Mouse (Mus musculus) liver, postnatal 0 days (tissue): ENCODE results near the gene Slc18a3.

Source experiments
- CTCF ChIP-seq: sonication (generic); IDR thresholded peaks from 2 replicates; pipeline ENCODE4 v1.5.1; 2016; ENCODE audit warnings: antibody characterized with exemption, low read depth
- EP300 ChIP-seq: IDR thresholded peaks from 2 replicates; pipeline ENCODE4 v1.6.1; 2016; ENCODE audit warnings: antibody characterized with exemption, low read depth, mild to moderate bottlenecking

DNA sequence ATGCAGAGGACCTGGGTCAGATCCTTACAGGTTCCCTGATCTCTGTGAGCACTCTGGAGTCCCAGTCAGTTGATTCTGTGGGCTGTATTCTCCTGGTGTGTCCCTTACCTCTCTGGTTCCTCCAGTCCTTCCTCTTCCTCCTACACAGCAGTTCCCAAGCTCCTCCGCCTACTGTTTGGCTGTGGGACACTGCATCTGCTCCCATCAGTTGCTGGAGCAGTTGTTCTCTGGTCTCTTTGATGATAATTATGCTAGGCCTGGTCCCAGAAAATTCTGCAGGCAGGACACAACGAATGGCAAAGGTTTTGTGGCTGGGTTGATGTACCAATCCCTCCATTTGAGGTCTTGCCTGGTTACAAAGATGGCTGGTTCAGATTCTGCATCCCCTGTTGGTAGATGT lies 36.7 kb upstream of the Slc18a3 start:
- no peak for TF ChIP-seq EP300
- no peak for TF ChIP-seq CTCF
